Mouse (Mus musculus) MEL (cell line): ENCODE measurements around the gene Zic1. TPM values are rescaled to one million over a fixed set of nuclear protein-coding genes. Genes with fewer than 3 reads are reported as not detected.

Source experiments
- DNase-seq: peaks from one replicate; pipeline ENCODE4 v3.0.0; 2011; ENCODE audit warnings: low read depth, low spot score
- H3K27ac ChIP-seq: 2 replicates; pipeline ENCODE4 v1.5.1; 2012; ENCODE audit warnings: low read depth, mild to moderate bottlenecking, control low read depth, low read length, moderate library complexity; ENCODE audit not compliant: control insufficient read depth
- H3K27me3 ChIP-seq, 2 experiments: fragments of 150-350 bp in 1 of 2; sonication (generic) in 1 of 2; 2 replicates each; pipeline ENCODE4 v1.6.1; 2012; ENCODE audit warnings: low read length in 2 of 2, mild to moderate bottlenecking in 2 of 2, improper control_type of control experiment in 1 of 2, moderate library complexity in 1 of 2; ENCODE audit not compliant: insufficient read depth in 2 of 2, control insufficient read depth in 1 of 2
- H3K36me3 ChIP-seq, 2 experiments: 2 replicates each; pipeline ENCODE4 v1.6.1; 2012 to 2014; ENCODE audit warnings: low read length in 2 of 2, improper control_type of control experiment in 1 of 2, inconsistent platforms in 1 of 2, mild to moderate bottlenecking in 1 of 2; ENCODE audit not compliant: insufficient read depth in 2 of 2, control insufficient read depth in 1 of 2
- H3K4me1 ChIP-seq, 2 experiments: fragments of 150-350 bp in 1 of 2; sonication (generic) in 1 of 2; 2 replicates each; pipeline ENCODE4 v1.6.1; 2012; ENCODE audit warnings: low read length in 2 of 2, improper control_type of control experiment in 1 of 2, mild to moderate bottlenecking in 1 of 2; ENCODE audit not compliant: insufficient read depth in 2 of 2, control insufficient read depth in 1 of 2
- H3K4me3 ChIP-seq, 2 experiments: fragments of 150-350 bp in 1 of 2; sonication (generic) in 1 of 2; 2 replicates each; pipeline ENCODE4 v1.5.1; 2012; ENCODE audit warnings: low read depth in 2 of 2, low read length in 2 of 2, mild to moderate bottlenecking in 2 of 2, moderate library complexity in 2 of 2, control low read depth in 1 of 2, improper control_type of control experiment in 1 of 2; ENCODE audit not compliant: control insufficient read depth in 1 of 2, insufficient read depth in 1 of 2
- H3K79me2 ChIP-seq: 2 replicates; pipeline ENCODE4 v1.6.1; 2012; ENCODE audit warnings: mild to moderate bottlenecking, low read length, moderate library complexity; ENCODE audit not compliant: control insufficient read depth, poor library complexity, insufficient read depth
- H3K9ac ChIP-seq: 2 replicates; pipeline ENCODE4 v1.6.1; 2012; ENCODE audit warnings: low read depth, mild to moderate bottlenecking, control low read depth, low read length, moderate library complexity; ENCODE audit not compliant: control insufficient read depth, poor library complexity, severe bottlenecking
- H3K9me3 ChIP-seq: fragments of 150-350 bp; sonication (generic); replicated peaks from 2 replicates; pipeline ENCODE4 v1.6.1; 2012; ENCODE audit warnings: mild to moderate bottlenecking, low read length, improper control_type of control experiment, moderate library complexity; ENCODE audit not compliant: insufficient read depth
- CHD1 ChIP-seq: IDR thresholded peaks from 2 replicates; pipeline ENCODE4 v1.6.1; 2012; ENCODE audit warnings: low read depth, mild to moderate bottlenecking, inconsistent platforms, low read length, improper control_type of control experiment
- E2F4 ChIP-seq: IDR thresholded peaks from 2 replicates; pipeline ENCODE4 v1.6.1; 2011; ENCODE audit warnings: low read depth, low read length, improper control_type of control experiment, borderline replicate concordance
- EP300 ChIP-seq, 2 experiments: IDR thresholded peaks; 2 replicates each; pipeline ENCODE4 v1.6.1; 2011; ENCODE audit warnings: improper control_type of control experiment in 2 of 2, low read length in 2 of 2, low read depth in 1 of 2, mild to moderate bottlenecking in 1 of 2
- ETS1 ChIP-seq: IDR thresholded peaks from 2 replicates; pipeline ENCODE4 v1.6.1; 2012; ENCODE audit warnings: low read depth, mild to moderate bottlenecking, inconsistent platforms, low read length, improper control_type of control experiment, moderate library complexity
- GATA1 ChIP-seq: IDR thresholded peaks from 2 replicates; pipeline ENCODE4 v1.6.1; 2011; ENCODE audit warnings: low read depth, low read length, improper control_type of control experiment
- JUND ChIP-seq: IDR thresholded peaks from 2 replicates; pipeline ENCODE4 v1.6.1; 2011; ENCODE audit warnings: low read depth, mild to moderate bottlenecking, improper control_type of control experiment, low read length
- MEF2A ChIP-seq: IDR thresholded peaks from 2 replicates; pipeline ENCODE4 v1.6.1; 2014; ENCODE audit warnings: low read depth, mild to moderate bottlenecking, inconsistent platforms, low read length, improper control_type of control experiment; ENCODE audit not compliant: poor library complexity, insufficient replicate concordance, severe bottlenecking; ENCODE audit errors: extremely low read depth
- MXI1 ChIP-seq: IDR thresholded peaks from 2 replicates; pipeline ENCODE4 v1.6.1; 2011; ENCODE audit warnings: mild to moderate bottlenecking, low read depth, low read length, improper control_type of control experiment
- MYB ChIP-seq: IDR thresholded peaks from 2 replicates; pipeline ENCODE4 v1.6.1; 2011; ENCODE audit warnings: mild to moderate bottlenecking, low read depth, low read length, improper control_type of control experiment
- NELFE ChIP-seq: IDR thresholded peaks from 2 replicates; pipeline ENCODE4 v1.6.1; 2011; ENCODE audit warnings: low read depth, low read length, improper control_type of control experiment
- NRF1 ChIP-seq: IDR thresholded peaks from 2 replicates; pipeline ENCODE4 v1.6.1; 2014; ENCODE audit warnings: low read depth, mild to moderate bottlenecking, inconsistent platforms, low read length, improper control_type of control experiment, moderate library complexity; ENCODE audit not compliant: poor library complexity, insufficient read depth, severe bottlenecking
- RAD21 ChIP-seq: IDR thresholded peaks from 2 replicates; pipeline ENCODE4 v1.6.1; 2011; ENCODE audit warnings: mild to moderate bottlenecking, low read depth, low read length, improper control_type of control experiment
- SIN3A ChIP-seq: IDR thresholded peaks from 2 replicates; pipeline ENCODE4 v1.6.1; 2012; ENCODE audit warnings: low read length, improper control_type of control experiment, inconsistent platforms
- SMC3 ChIP-seq: IDR thresholded peaks from 2 replicates; pipeline ENCODE4 v1.6.1; 2011; ENCODE audit warnings: low read depth, low read length, improper control_type of control experiment
- TBP ChIP-seq: IDR thresholded peaks from 2 replicates; pipeline ENCODE4 v1.8.0; 2011; ENCODE audit warnings: low read depth, low read length, improper control_type of control experiment
- USF2 ChIP-seq, 2 experiments: IDR thresholded peaks; 2 replicates each; pipeline ENCODE4 v1.6.1; 2011 to 2012; ENCODE audit warnings: improper control_type of control experiment in 2 of 2, low read length in 2 of 2, borderline replicate concordance in 1 of 2, inconsistent platforms in 1 of 2, low read depth in 1 of 2, mild to moderate bottlenecking in 1 of 2; ENCODE audit not compliant: insufficient read depth in 1 of 2
- ZNF384 ChIP-seq: IDR thresholded peaks from 2 replicates; pipeline ENCODE4 v1.6.1; 2012; ENCODE audit warnings: low read depth, mild to moderate bottlenecking, inconsistent platforms, low read length, improper control_type of control experiment
- polyA plus RNA-seq, 2 experiments: library from polyadenylated mRNA; stranded (reverse) in 1 of 2; unstranded in 1 of 2; fragments of >175 nt in 1 of 2; fragments of >200 nt in 1 of 2; gene quantifications; 2 replicates each; pipeline versions ENCODE4 v1.2.1 to v1.2.4; 2012; ENCODE audit warnings: low replicate concordance in 2 of 2, low read depth in 1 of 2; ENCODE audit not compliant: insufficient read length in 2 of 2, insufficient read depth in 1 of 2, missing spikeins in 1 of 2
- total RNA-seq: library from RNA; depleted of rRNA; stranded (reverse); fragments of 300-350 nt; gene quantifications from 2 replicates; pipeline ENCODE4 v1.2.3, GENCODE M21; 2012

Zic1 gene
- total and polyA plus RNA-seq, 3 experiments: not detected

- TF ChIP-seq USF2 (IDR thresholded peaks at IDR 0.05; ENCODE audit: borderline replicate concordance in 1 of 2, insufficient read depth in 1 of 2, low read depth in 1 of 2, low read length in 2 of 2): no peak
- no peak for TF ChIP-seq MXI1
- TF ChIP-seq TBP: no peak
- TF ChIP-seq CHD1: no peak
- no peak for TF ChIP-seq EP300 (IDR thresholded peaks at IDR 0.05; ENCODE audit: low read depth in 1 of 2, low read length in 2 of 2)
- TF ChIP-seq NELFE: no peak
- no peak for TF ChIP-seq JUND
- TF ChIP-seq E2F4: no peak
- TF ChIP-seq SMC3: no peak
- no peak for TF ChIP-seq RAD21
- no peak for TF ChIP-seq GATA1
- TF ChIP-seq SIN3A: no peak
- H3K36me3 ChIP-seq: no peaks in the 10 kb centered on the region
- no peaks in the 10 kb centered on the region for H3K79me2 ChIP-seq
- no peak for DNase-seq
- no peaks in the 10 kb centered on the region for H3K27me3 ChIP-seq
- H3K4me1 ChIP-seq: no peaks in the 10 kb centered on the region
- no peak overlapping the region for H3K9ac ChIP-seq
- no peak overlapping the region for H3K27ac ChIP-seq
- H3K4me3 ChIP-seq: no peak overlapping the region
- no peaks in the 10 kb centered on the region for H3K9me3 ChIP-seq
Observed at GRCm38 (mm10) chr9:91409771-91410170, 44.2 kb upstream of the Zic1 start.

- Histone ChIP-seq H3K9ac (no peak overlapping the region), H3K27ac (no peak overlapping the region), H3K36me3 (no peaks in the 10 kb centered on the region), H3K4me1 (no peaks in the 10 kb centered on the region), H3K9me3 (no peaks in the 10 kb centered on the region), H3K79me2 (no peaks in the 10 kb centered on the region), H3K27me3 (no peaks in the 10 kb centered on the region), H3K4me3 (no peak overlapping the region)
- TF ChIP-seq ETS1: no peak
- no peak for TF ChIP-seq MEF2A
- TF ChIP-seq MXI1: no peak
- TF ChIP-seq ZNF384: no peak
- no peak for TF ChIP-seq NRF1
- no peak for TF ChIP-seq MYB
- DNase-seq: no peak
Observed at GRCm38 (mm10) chr9:91406258-91406763, 40.7 kb upstream of the Zic1 start.
